Mouse (Mus musculus) lung, postnatal 0 days (tissue): ENCODE measurements around the gene Fam118b.

Experiments used
- CTCF ChIP-seq: IDR thresholded peaks from 2 replicates; pipeline ENCODE4 v1.5.1; 2016; ENCODE audit warnings: antibody characterized with exemption, mild to moderate bottlenecking
- EP300 ChIP-seq: IDR thresholded peaks from 2 replicates; pipeline ENCODE4 v1.6.1; 2016; ENCODE audit warnings: antibody characterized with exemption, mild to moderate bottlenecking, control low read depth

GRCm38 (mm10) chr9:35247405-35247804, 20.2 kb downstream of the Fam118b start:
- TF ChIP-seq EP300: no peak
- no peak for TF ChIP-seq CTCF
